Mouse (Mus musculus) megakaryocyte, embryonic 14.5 days (primary cell): ENCODE measurements around the gene Sbsn.

Experiments used
- FLI1 ChIP-seq: IDR thresholded peaks from 2 replicates; pipeline ENCODE4 v1.6.1; 2012; ENCODE audit warnings: low read length, inconsistent platforms, mixed read lengths
- GATA1 ChIP-seq: IDR thresholded peaks from 3 replicates; pipeline ENCODE4 v1.6.1; 2012; ENCODE audit warnings: mixed read lengths, low read length, inconsistent platforms, borderline replicate concordance

DNA sequence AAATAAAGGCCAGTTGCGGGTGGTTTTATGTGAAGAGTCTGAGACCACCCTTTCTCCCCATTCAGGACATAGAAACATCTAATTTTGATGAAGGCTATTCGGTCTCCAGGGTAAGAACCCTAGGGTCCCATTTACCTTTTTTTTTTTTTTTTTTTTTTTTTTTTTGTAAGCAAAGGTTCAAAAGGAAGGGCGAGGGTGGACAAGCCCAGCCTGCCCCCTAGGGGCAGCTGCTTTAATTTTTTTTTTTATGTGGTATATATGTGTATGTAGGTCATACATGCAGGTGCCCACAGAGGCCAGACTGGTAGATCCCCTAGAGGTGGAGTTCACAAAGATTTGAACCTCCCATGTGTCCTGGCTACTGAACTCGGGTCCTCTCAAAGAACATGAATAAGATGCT, 15.1 kb downstream of the Sbsn start:
- no peak for TF ChIP-seq GATA1
- no peak for TF ChIP-seq FLI1
